Mouse (Mus musculus) megakaryocyte, embryonic 14.5 days (primary cell): ENCODE measurements around the gene Gm12184.

ENCODE experiments used
- FLI1 ChIP-seq: IDR thresholded peaks from 2 replicates; pipeline ENCODE4 v1.6.1; 2012; ENCODE audit warnings: low read length, inconsistent platforms, mixed read lengths
- GATA1 ChIP-seq: IDR thresholded peaks from 3 replicates; pipeline ENCODE4 v1.6.1; 2012; ENCODE audit warnings: mixed read lengths, low read length, inconsistent platforms, borderline replicate concordance

GRCm38 (mm10) chr11:48789973-48790823, 36.3 kb downstream of the Gm12184 start:
- no peak for TF ChIP-seq GATA1
- no peak for TF ChIP-seq FLI1
